Mouse (Mus musculus): ENCODE measurements around the gene Slc4a10. TPM values are rescaled to one million over a fixed set of nuclear protein-coding genes. Genes with fewer than 3 reads are reported as not detected.

Slc4a10 gene
- polyA plus RNA-seq, 1 experiment from 2014 or later = 0.10 TPM

DNA sequence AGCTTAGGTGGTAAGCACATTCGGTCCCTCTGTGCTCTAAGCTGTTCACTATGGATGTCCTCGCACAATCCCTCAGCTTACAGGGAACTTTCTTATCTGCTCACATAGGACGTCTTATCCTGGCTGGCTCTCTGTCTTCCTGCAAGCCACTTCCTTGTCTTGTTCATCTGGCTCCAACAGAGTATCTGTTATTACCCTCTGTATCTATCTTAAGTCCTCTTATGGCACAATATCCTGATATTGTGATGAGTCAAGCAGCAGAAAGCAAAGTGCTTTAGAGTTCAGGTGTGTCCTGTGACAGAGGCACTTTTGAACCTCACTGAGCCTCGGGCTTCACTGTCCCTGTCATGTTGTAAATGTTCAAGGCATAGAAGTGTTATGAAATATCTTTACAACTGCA is 317.3 kb downstream of the Slc4a10 start:
- no peak overlapping the region for H3K27ac ChIP-seq
- H3K36me3 ChIP-seq = no peaks in the 10 kb centered on the region
- 55% methylated on average over 4 of the region's 4 CpGs for WGBS
- H3K27me3 ChIP-seq (ENCODE audit: insufficient read depth, poor library complexity, severe bottlenecking) = no peaks in the 10 kb centered on the region
- no peaks in the 10 kb centered on the region for H3K9me3 ChIP-seq
- no peaks in the 10 kb centered on the region for H3K4me1 ChIP-seq
- H3K4me3 ChIP-seq = no peak overlapping the region
- DNase-seq (ENCODE audit: low spot score) = no peak

DNA sequence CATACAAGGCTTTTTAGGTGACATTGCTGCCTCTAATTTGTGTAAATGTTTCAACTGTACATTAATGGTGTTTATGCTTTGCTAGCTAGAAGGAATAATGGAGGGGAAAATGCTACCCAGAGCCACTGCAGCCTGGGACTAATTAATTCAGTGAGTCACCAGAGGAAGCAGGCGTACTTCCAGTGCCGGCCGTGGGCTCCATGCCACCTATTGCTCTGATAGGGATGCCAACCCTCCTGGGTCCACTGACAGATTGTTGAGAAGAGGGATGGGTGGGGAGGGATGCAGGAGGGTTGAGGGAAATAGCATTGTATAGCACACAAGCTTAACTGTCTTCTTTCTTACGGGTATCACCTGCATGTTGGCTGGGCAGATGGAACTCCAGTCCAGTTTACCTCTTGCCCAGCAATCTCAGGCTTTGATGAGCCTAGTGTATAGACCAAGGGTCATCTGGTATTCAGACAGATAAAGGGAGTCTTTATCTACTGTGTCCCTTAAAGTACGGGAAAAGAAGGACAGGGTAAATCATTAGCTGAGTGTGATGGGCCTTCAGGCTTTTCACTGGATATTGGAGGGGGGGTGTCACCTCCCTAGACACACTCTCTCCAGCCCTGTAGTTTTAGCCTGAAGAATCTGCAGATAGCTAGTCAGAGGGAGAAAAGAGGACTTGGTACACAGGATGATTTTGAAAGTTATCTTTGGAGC is 322.2 kb downstream of the Slc4a10 start:
- no peaks in the 10 kb centered on the region for H3K36me3 ChIP-seq
- no peak for DNase-seq (ENCODE audit: low spot score)
- H3K4me1 ChIP-seq = no peaks in the 10 kb centered on the region
- WGBS = 69% methylated on average over 5 of the region's 5 CpGs
- H3K27ac ChIP-seq = no peak overlapping the region
- no peaks in the 10 kb centered on the region for H3K27me3 ChIP-seq (ENCODE audit: insufficient read depth, poor library complexity, severe bottlenecking)
- H3K9me3 ChIP-seq = no peaks in the 10 kb centered on the region
- H3K4me3 ChIP-seq = no peak overlapping the region

DNA sequence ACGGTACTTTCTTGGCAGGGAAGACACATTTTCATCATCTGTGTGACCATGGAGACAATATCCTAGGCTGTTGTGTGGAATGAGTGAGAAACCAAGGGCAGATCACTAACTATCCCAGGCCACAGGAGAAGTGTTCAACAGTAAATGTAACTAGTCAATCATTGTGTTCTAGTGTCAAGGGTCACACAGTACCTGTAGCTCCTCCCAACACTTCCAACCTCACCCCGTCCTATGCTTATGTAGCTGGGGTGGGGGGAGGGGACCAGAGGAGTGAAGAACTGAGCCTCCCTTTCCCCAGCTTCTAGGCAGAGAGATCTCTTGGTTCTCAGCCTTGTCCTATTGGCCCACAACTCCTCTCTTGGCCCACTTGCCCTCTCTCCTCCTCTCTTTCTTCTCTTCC is 323.8 kb downstream of the Slc4a10 start:
- H3K27me3 ChIP-seq (ENCODE audit: insufficient read depth, poor library complexity, severe bottlenecking) = no peaks in the 10 kb centered on the region
- H3K4me1 ChIP-seq = no peaks in the 10 kb centered on the region
- DNase-seq (ENCODE audit: low spot score) = no peak
- no peaks in the 10 kb centered on the region for H3K9me3 ChIP-seq
- no peak overlapping the region for H3K27ac ChIP-seq
- 75% methylated on average over 2 of the region's 2 CpGs for WGBS
- no peak overlapping the region for H3K4me3 ChIP-seq
- no peaks in the 10 kb centered on the region for H3K36me3 ChIP-seq

DNA sequence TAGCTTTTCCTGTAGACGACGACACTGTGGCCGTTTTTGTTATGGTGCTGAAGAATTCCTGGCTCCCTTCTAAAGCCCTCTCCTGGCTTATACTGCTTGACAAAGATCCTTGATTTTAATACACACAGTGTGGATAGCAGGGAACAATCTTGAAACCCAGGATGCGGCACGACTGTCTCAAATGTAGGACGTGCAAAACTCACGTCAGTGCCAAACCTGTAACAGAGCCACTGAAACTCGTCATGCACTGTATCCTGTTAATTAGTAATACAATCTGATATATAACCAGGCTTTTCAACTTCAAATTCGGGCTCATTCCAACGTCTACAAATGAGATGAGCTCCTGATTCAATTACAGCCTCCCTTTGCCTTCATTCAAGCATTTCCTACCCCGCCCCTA is 327.4 kb downstream of the Slc4a10 start:
- Histone ChIP-seq H3K4me1 (no peaks in the 10 kb centered on the region), H3K27me3 (ENCODE audit: insufficient read depth, poor library complexity, severe bottlenecking) (no peaks in the 10 kb centered on the region), H3K36me3 (no peaks in the 10 kb centered on the region), H3K4me3 (no peak overlapping the region), H3K9me3 (no peaks in the 10 kb centered on the region), H3K27ac (no peak overlapping the region)
- no peak for DNase-seq (ENCODE audit: low spot score)
- WGBS = 78% methylated on average over 11 of the region's 11 CpGs

Other genes starting within 250 kb of the Slc4a10 start
- 0.11 TPM in 1 of 2 replicates, not detected in the other for gene Tbr1, start 243.5 kb upstream of the Slc4a10 start, polyA plus RNA-seq (2016; fragmentation: Nextera tagmentation; extraction: Ambion mirVana)

All from heart, embryonic 10.5 days (tissue).